In genomic region chr12:64455228-64455627, GRCm38 (mm10) we compare ENCODE assay signal across 46 mouse cellular contexts. TPM values are rescaled to one million over a fixed set of nuclear protein-coding genes. Genes with fewer than 3 reads are reported as not detected.
"Had no signal": no experiment of that assay in that cellular context is flagged by ENCODE, and none has a peak within 500 bp of the region (broad histone marks: within the 10 kb centered on the region; RNA-seq: fewer than 3 reads in every experiment).

No protein-coding gene starts in this region.

- H3K9me3 ChIP-seq: limb, embryonic 10.5 days; limb, embryonic 12.5 days; limb, embryonic 13.5 days; limb, embryonic 15.5 days; liver, embryonic 12.5 days; liver, embryonic 13.5 days; liver, embryonic 15.5 days; lung, embryonic 15.5 days; midbrain, embryonic 10.5 days; midbrain, embryonic 12.5 days; midbrain, embryonic 13.5 days; midbrain, embryonic 15.5 days; neural tube, embryonic 12.5 days had no signal

- H3K9ac ChIP-seq: limb, embryonic 12.5 days; limb, embryonic 13.5 days; limb, embryonic 15.5 days; liver, embryonic 12.5 days; liver, embryonic 13.5 days; liver, embryonic 14.5 days; liver, embryonic 15.5 days; liver, postnatal 0 days; lung, embryonic 14.5 days; lung, embryonic 15.5 days; midbrain, embryonic 12.5 days; midbrain, embryonic 13.5 days; midbrain, embryonic 15.5 days; neural tube, embryonic 12.5 days had no signal

- H3K36me3 ChIP-seq: limb, embryonic 10.5 days; limb, embryonic 12.5 days; limb, embryonic 13.5 days; limb, embryonic 15.5 days; liver, embryonic 12.5 days; liver, embryonic 13.5 days; liver, embryonic 15.5 days; lung, embryonic 15.5 days; midbrain, embryonic 10.5 days; midbrain, embryonic 12.5 days; midbrain, embryonic 13.5 days; midbrain, embryonic 15.5 days; neural tube, embryonic 12.5 days had no signal

- H3K4me3 ChIP-seq: limb, embryonic 10.5 days; limb, embryonic 12.5 days; limb, embryonic 13.5 days; limb, embryonic 15.5 days; liver, embryonic 12.5 days; liver, embryonic 13.5 days; liver, embryonic 15.5 days; lung, embryonic 15.5 days; megakaryocyte, embryonic 14.5 days; midbrain, embryonic 10.5 days; midbrain, embryonic 12.5 days; midbrain, embryonic 13.5 days; midbrain, embryonic 15.5 days; myocyte; neural tube, embryonic 12.5 days had no signal

- H3K27me3 ChIP-seq: limb, embryonic 12.5 days; limb, embryonic 13.5 days; limb, embryonic 15.5 days; liver, embryonic 12.5 days; liver, embryonic 13.5 days; liver, embryonic 15.5 days; lung, embryonic 15.5 days; megakaryocyte, embryonic 14.5 days; midbrain, embryonic 12.5 days; midbrain, embryonic 13.5 days; midbrain, embryonic 15.5 days; neural tube, embryonic 12.5 days had no signal

- DNase-seq: left cerebral cortex, postnatal 4 days; liver; liver, embryonic 13.5 days; liver, postnatal 0 days; lung, adult 18-20 months; lung, adult 2 months; lung, embryonic 14.5 days; lung, postnatal 10 days; lung, postnatal 14 days; lung, postnatal 36 days; lung, postnatal 4 days; midbrain, embryonic 14.5 days had no signal

- H3K27ac ChIP-seq: limb, embryonic 10.5 days; limb, embryonic 12.5 days; limb, embryonic 13.5 days; limb, embryonic 15.5 days; liver, embryonic 12.5 days; liver, embryonic 13.5 days; liver, embryonic 14.5 days; liver, embryonic 15.5 days; lung, embryonic 15.5 days; macrophage; midbrain, embryonic 10.5 days; midbrain, embryonic 12.5 days; midbrain, embryonic 13.5 days; midbrain, embryonic 15.5 days; neural tube, embryonic 12.5 days had no signal

- H3K4me1 ChIP-seq: limb, embryonic 10.5 days; limb, embryonic 12.5 days; limb, embryonic 13.5 days; limb, embryonic 15.5 days; liver, embryonic 12.5 days; liver, embryonic 13.5 days; liver, embryonic 15.5 days; lung, embryonic 15.5 days; megakaryocyte, embryonic 14.5 days; midbrain, embryonic 10.5 days; midbrain, embryonic 12.5 days; midbrain, embryonic 13.5 days; midbrain, embryonic 15.5 days; neural tube, embryonic 12.5 days had no signal

- ATAC-seq: liver, embryonic 12.5 days; liver, postnatal 0 days; lung, postnatal 0 days; midbrain, embryonic 13.5 days; midbrain, embryonic 15.5 days; midbrain, embryonic 16.5 days had no signal

RNA-seq across cellular contexts. Expression of gene Fscb, which starts 19.3 kb away (rescaled TPM):
- total RNA-seq: left cerebral cortex, postnatal 10 days; left cerebral cortex, postnatal 14 days; left cerebral cortex, postnatal 25 days; left cerebral cortex, postnatal 36 days; left cerebral cortex, postnatal 4 days; liver, adult 2 months; megakaryocyte, adult 5-6 weeks; megakaryocyte-erythroid progenitor cell, adult 5-6 weeks; midbrain, postnatal 0 days; monocyte, adult 5-6 weeks had no signal
- polyA plus RNA-seq: limb, embryonic 10.5 days; limb, embryonic 11.5 days; limb, embryonic 12.5 days; limb, embryonic 13.5 days; limb, embryonic 14.5 days; limb, embryonic 15.5 days; liver, adult 2 months; liver, embryonic 11.5 days; liver, embryonic 12.5 days; liver, embryonic 13.5 days; liver, embryonic 14.5 days; liver, embryonic 15.5 days; liver, embryonic 16.5 days; liver, postnatal 0 days; lung, adult 2 months; lung, embryonic 14.5 days; lung, embryonic 15.5 days; lung, embryonic 16.5 days; lung, postnatal 0 days; macrophage; midbrain, embryonic 10.5 days; midbrain, embryonic 11.5 days; midbrain, embryonic 12.5 days; midbrain, embryonic 13.5 days; midbrain, embryonic 14.5 days; midbrain, embryonic 15.5 days; midbrain, embryonic 16.5 days; midbrain, postnatal 0 days; myocyte; neural tube, embryonic 11.5 days; neural tube, embryonic 12.5 days had no signal
